Mouse (Mus musculus) liver, embryonic 16.5 days (tissue): ENCODE results near the gene Mctp1. TPM values are rescaled to one million over a fixed set of nuclear protein-coding genes. Genes with fewer than 3 reads are reported as not detected.
"Not testable (repeated sequence)": the region's sequence is repeated elsewhere in the genome, so short reads cannot be mapped to it uniquely, and the experiment has no call there.

Experiments
- ATAC-seq: fragments of 200-750 bp; cut with Nextera tagmentation; 2 replicates; pipeline ENCODE4 v1.8.0; 2017; ENCODE audit warnings: low read depth, mild to moderate bottlenecking, moderate number of reproducible peaks, moderate library complexity
- H3K27ac ChIP-seq: fragments of 300-500 bp; sonication (generic); 2 replicates; pipeline ENCODE4 v1.5.1; 2014; ENCODE audit warnings: mild to moderate bottlenecking, low read length
- H3K27me3 ChIP-seq: fragments of 300-500 bp; sonication (generic); 2 replicates; pipeline ENCODE4 v1.6.1; 2014; ENCODE audit warnings: low read depth, low read length, mixed read lengths; ENCODE audit not compliant: control insufficient read depth, insufficient read depth
- H3K36me3 ChIP-seq: fragments of 300-500 bp; sonication (generic); 2 replicates; pipeline ENCODE4 v1.6.1; 2014; ENCODE audit warnings: mild to moderate bottlenecking; ENCODE audit not compliant: control insufficient read depth, insufficient read depth
- H3K4me1 ChIP-seq: fragments of 300-500 bp; sonication (generic); 2 replicates; pipeline ENCODE4 v1.6.1; 2014; ENCODE audit warnings: low read depth, low read length, mixed read lengths; ENCODE audit not compliant: control insufficient read depth
- H3K4me2 ChIP-seq: fragments of 300-500 bp; sonication (generic); 2 replicates; pipeline ENCODE4 v1.6.1; 2014; ENCODE audit warnings: low read depth, low read length, mixed read lengths
- H3K4me3 ChIP-seq: fragments of 300-500 bp; sonication (generic); 2 replicates; pipeline ENCODE4 v1.5.1; 2014; ENCODE audit warnings: low read depth, mild to moderate bottlenecking, low read length
- H3K9ac ChIP-seq: fragments of 300-500 bp; sonication (generic); 2 replicates; pipeline ENCODE4 v1.6.1; 2014; ENCODE audit warnings: low read depth, low read length
- H3K9me3 ChIP-seq: fragments of 300-500 bp; sonication (generic); replicated peaks from 2 replicates; pipeline ENCODE4 v1.6.1; 2016; ENCODE audit warnings: low read length; ENCODE audit not compliant: control insufficient read depth
- WGBS: fragments of 180-500 bp; shearing (Covaris S2); extraction: QIAGEN DNeasy Blood & Tissue Kit; methylation state at CpG from one replicate; pipeline ENCODE4 v1.1.7; 2014; ENCODE audit not compliant: insufficient replicate concordance; 5-methylcytosine and 5-hydroxymethylcytosine counted together
- polyA plus RNA-seq: library from polyadenylated mRNA; unstranded; fragments of >200 nt; fragmentation: Nextera tagmentation; extraction: Ambion mirVana; gene quantifications from 2 replicates; pipeline ENCODE4 v1.2.1, GENCODE M21; 2015

Mctp1 gene
- polyA plus RNA-seq, 1 experiment from 2014 or later, result 2.4 TPM

DNA sequence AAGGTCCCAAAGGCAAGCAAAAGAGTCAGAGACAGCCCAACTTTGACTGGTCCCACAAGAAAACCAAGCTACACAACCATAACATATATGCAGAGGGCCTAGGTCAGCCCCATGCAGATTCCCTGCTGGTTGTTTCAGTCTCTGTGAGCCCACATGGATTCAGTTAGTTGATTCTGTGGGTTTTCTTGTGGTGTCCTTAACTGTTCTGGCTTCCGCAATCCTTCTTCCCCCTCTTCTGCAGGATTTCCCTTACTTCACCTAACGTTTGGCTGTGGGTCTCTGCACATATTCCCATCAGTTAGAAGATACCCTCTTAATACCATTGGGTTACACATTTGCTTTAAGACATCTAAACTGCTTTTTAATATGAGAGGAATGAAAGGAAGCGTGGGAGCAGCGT lies 183.1 kb downstream of the Mctp1 start:
- no peak overlapping the region for H3K27ac ChIP-seq
- no peak for ATAC-seq
- H3K4me3 ChIP-seq, result no peak overlapping the region
- H3K9ac ChIP-seq, result no peak overlapping the region
- no peaks in the 10 kb centered on the region for H3K27me3 ChIP-seq
- WGBS, result 49% methylated on average over 4 of the region's 4 CpGs
- H3K4me2 ChIP-seq, result no peak overlapping the region
- no peaks in the 10 kb centered on the region for H3K4me1 ChIP-seq
- no peaks in the 10 kb centered on the region for H3K36me3 ChIP-seq
- H3K9me3 ChIP-seq, result no peaks in the 10 kb centered on the region

DNA sequence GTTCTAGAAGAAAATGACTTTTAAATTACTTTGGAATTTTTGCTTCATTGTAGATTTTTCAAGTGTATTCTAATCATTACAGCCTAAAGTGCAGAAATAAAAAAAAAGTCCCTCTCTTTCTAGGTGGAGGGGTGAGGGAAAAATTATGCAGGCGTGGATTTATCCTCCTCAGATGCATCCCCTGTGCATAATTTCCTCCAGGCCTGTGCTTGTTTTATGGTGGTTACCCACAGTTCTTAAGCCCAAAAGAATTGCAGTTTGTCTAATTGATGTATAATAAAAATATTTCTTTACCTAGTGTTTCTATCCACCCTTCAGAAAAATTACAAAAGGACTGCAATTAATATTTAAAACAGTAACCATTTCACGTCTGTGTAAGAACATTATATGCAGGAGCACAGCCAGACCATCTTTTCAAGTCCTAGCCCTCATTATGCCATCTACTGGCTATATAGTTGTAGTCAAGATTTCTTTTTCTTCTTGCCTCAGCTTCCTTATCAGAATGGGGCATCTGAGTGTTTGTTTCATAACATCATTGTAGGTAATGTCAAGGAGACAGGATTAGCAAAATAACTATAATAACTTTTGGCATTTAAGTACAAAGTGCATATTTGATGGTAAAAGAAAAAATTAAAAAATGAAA lies 184.4 kb downstream of the Mctp1 start:
- Histone ChIP-seq H3K27ac (no peak overlapping the region), H3K36me3 (no peaks in the 10 kb centered on the region), H3K9me3 (no peaks in the 10 kb centered on the region), H3K4me3 (no peak overlapping the region), H3K4me2 (no peak overlapping the region), H3K4me1 (no peaks in the 10 kb centered on the region), H3K27me3 (no peaks in the 10 kb centered on the region), H3K9ac (no peak overlapping the region)
- 30% methylated on average over 2 of the region's 2 CpGs for WGBS
- no peak for ATAC-seq

DNA sequence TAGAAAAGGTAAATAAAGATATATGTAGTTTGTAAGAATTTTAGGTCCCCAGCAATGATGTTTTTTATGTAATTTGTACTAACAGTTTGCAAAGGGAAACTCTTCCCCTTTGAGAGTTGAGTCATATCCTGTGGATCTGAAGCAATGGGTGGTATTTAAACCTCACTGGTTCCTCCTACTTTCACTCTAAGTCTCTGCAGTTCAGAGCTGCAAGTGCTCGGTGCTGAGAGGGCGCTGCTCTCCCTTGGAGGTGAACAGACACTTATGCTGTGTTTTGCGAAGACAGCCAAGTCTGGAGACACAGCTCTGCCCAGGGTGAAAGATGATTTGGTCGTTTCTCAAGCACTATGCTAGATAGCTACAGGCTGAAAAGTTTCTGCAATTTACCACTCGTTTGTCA lies 195.1 kb downstream of the Mctp1 start:
- WGBS, result 7% methylated on average over 5 of the region's 5 CpGs
- Histone ChIP-seq H3K4me1 (no peaks in the 10 kb centered on the region), H3K9me3 (no peaks in the 10 kb centered on the region), H3K9ac (no peak overlapping the region), H3K4me3 (peak overlapping the region; percentile 15; the same call in 1 of the 2 replicates), H3K27ac (no peak overlapping the region), H3K27me3 (no peaks in the 10 kb centered on the region), H3K4me2 (no peak overlapping the region), H3K36me3 (no peaks in the 10 kb centered on the region)
- ATAC-seq, result peak; percentile 62

DNA sequence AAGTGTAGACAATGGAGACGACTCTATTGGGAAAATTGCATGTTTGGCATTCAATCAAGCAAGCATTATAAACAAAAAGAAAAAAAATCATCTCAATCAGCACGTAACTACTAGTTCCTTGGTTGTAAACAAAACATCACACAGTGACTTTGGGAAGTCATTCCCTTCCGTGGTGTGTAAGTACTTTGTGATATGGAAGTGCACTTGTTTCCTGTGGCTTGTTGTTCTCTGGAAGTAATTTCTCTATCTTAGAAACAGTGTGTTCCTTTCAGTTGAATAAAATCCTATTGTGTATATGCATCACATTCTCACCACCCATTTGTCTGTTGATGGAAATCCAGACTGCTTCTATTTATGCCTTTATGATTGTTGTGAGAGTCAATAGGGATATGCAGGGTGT lies 201.1 kb downstream of the Mctp1 start:
- no peak overlapping the region for H3K4me3 ChIP-seq
- no peak overlapping the region for H3K27ac ChIP-seq
- no peak for ATAC-seq
- WGBS, result 31% methylated on average over 3 of the region's 3 CpGs
- H3K4me1 ChIP-seq, result no peaks in the 10 kb centered on the region
- H3K4me2 ChIP-seq, result no peak overlapping the region
- no peaks in the 10 kb centered on the region for H3K9me3 ChIP-seq
- H3K27me3 ChIP-seq, result no peaks in the 10 kb centered on the region
- H3K36me3 ChIP-seq, result no peaks in the 10 kb centered on the region
- no peak overlapping the region for H3K9ac ChIP-seq

DNA sequence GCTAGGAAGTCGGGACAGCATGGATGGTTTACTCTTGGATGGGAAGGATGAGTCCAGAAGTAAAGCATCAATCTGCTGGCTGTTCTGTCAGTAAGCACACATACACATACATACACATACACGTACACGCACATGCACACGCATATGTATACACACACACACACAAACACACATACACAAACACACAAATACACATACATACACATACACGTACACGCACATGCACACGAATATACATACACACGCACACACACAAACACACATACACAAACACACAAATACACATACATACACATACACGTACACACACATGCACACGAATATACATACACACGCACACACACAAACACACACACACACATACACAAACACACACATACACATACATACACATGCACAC lies 206.4 kb downstream of the Mctp1 start:
- not testable (repeated sequence) for H3K36me3 ChIP-seq, H3K27ac ChIP-seq, H3K9ac ChIP-seq, H3K4me2 ChIP-seq, H3K27me3 ChIP-seq, H3K4me1 ChIP-seq, H3K9me3 ChIP-seq, H3K4me3 ChIP-seq
- WGBS, result 80% methylated on average over 11 of the region's 11 CpGs
- peak; percentile 47; the same call in 1 of the 2 replicates for ATAC-seq

DNA sequence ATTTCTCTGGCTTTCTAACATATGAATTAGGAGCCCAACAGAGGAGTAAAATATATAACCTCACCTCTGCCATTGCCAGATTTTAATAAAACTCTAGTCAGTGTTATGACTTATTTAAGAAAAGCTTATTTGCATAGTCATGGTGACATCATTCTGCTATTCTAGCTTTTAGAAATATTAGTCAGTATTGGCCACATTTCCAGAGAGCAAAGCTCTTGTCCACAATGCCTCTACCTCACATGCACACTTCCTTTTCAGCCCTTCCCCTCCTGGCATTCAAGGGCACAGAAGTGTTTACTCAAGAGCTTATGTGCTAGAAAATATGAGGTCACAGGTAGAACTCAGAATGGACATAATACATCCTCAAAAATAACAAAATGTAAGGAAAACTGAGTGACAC lies 206.9 kb downstream of the Mctp1 start:
- ATAC-seq, result no peak
- H3K4me3 ChIP-seq, result no peak overlapping the region
- no peaks in the 10 kb centered on the region; the same call in 1 of the 2 replicates for H3K4me1 ChIP-seq
- H3K4me2 ChIP-seq, result no peak overlapping the region
- no peak overlapping the region for H3K9ac ChIP-seq
- H3K27ac ChIP-seq, result no peak overlapping the region
- H3K27me3 ChIP-seq, result no peaks in the 10 kb centered on the region
- no peaks in the 10 kb centered on the region for H3K36me3 ChIP-seq
- H3K9me3 ChIP-seq, result no peaks in the 10 kb centered on the region

DNA sequence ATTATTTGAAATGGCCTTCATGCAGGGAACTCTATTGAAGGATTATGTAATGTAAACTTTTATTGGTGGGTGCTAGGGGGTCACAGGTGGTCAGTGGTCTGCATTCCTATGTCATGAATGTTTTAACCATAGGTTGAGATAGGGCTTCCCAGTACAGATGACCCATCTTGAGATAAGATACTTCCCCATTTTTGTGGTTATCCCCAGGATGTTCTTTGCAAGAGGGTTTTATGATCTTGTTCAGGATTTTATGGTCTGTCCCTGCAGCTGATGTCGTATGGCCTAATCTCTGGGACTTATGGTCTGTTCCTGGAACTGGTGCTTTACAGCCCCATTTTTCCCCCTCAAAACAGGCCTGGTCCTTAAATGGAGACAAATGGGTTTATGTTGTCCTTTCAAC lies 207.4 kb downstream of the Mctp1 start:
- no peak for ATAC-seq
- H3K36me3 ChIP-seq, result no peaks in the 10 kb centered on the region
- 25% methylated on average over 1 of the region's 1 CpGs for WGBS

DNA sequence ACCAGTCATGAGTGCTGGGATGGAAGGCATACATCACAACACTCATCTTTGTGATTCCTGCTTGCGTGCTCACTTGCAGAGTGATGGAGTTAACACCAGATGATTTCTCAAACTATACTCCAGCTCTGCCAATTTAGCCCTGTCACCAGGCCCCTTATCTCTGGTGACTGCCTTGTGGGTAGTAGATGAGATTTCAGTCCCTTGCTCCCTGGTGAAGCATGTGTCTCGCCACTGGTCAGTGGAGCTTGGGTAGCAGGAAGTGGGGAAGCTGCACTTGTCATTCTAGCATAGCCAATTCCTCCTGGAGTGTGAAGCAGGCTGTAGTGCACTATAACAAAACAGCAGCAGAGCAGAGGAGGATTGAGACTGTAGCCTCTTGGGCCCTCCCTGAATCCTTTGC lies 208.6 kb downstream of the Mctp1 start:
- H3K27ac ChIP-seq, result no peak overlapping the region
- no peak overlapping the region for H3K4me2 ChIP-seq
- ATAC-seq, result no peak
- no peaks in the 10 kb centered on the region for H3K9me3 ChIP-seq
- H3K4me3 ChIP-seq, result no peak overlapping the region
- no peaks in the 10 kb centered on the region for H3K36me3 ChIP-seq
- H3K4me1 ChIP-seq, result no peaks in the 10 kb centered on the region; the same call in 1 of the 2 replicates
- no peak overlapping the region for H3K9ac ChIP-seq
- H3K27me3 ChIP-seq, result no peaks in the 10 kb centered on the region
- WGBS, result 27% methylated on average over 2 of the region's 2 CpGs

More for the DNA sequence above, 207.4 kb downstream of the Mctp1 start:
- Histone ChIP-seq H3K9ac (no peak overlapping the region), H3K4me3 (no peak overlapping the region), H3K27me3 (no peaks in the 10 kb centered on the region), H3K9me3 (no peaks in the 10 kb centered on the region), H3K4me1 (no peaks in the 10 kb centered on the region; the same call in 1 of the 2 replicates), H3K4me2 (no peak overlapping the region), H3K27ac (no peak overlapping the region)

DNA sequence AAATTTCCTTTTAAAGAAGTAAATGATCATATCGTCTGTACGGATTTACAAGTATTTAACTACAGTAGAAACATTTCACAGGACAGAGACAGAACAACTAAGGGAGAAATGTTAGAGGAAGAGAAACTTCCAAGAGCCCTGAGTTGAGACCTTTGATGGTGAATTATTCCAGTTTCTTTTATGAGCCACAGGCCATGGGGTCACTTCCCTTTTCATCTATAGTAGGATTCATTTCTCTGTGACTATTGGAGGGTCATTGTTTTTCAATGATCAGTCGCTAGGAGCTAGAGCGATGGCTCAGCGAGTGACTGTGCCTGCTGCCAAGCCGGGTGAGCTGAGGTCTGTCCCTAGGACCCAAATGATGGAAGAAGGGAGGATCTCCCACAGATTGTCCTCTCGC lies 212.7 kb downstream of the Mctp1 start:
- Histone ChIP-seq H3K4me2 (no peak overlapping the region), H3K4me1 (no peaks in the 10 kb centered on the region; the same call in 1 of the 2 replicates), H3K4me3 (no peak overlapping the region), H3K27ac (no peak overlapping the region), H3K9me3 (no peaks in the 10 kb centered on the region), H3K27me3 (no peaks in the 10 kb centered on the region), H3K36me3 (no peaks in the 10 kb centered on the region), H3K9ac (no peak overlapping the region)
- ATAC-seq, result no peak
- WGBS, result 66% methylated on average over 7 of the region's 7 CpGs
